Mouse (Mus musculus): ENCODE measurements around the gene Enpp6.
"Not testable (repeated sequence)": the region's sequence is repeated elsewhere in the genome, so short reads cannot be mapped to it uniquely, and the experiment has no call there.

Gene Enpp6

GRCm38 (mm10) chr8:46995931-46996664 is 9.4 kb downstream of the Enpp6 start:
- no peak for DNase-seq

- no peak for DNase-seq
Measured at GRCm38 (mm10) chr8:47005676-47006075, 19.0 kb downstream of the Enpp6 start.

GRCm38 (mm10) chr8:47006785-47007184 is 20.1 kb downstream of the Enpp6 start:
- DNase-seq: no peak

GRCm38 (mm10) chr8:47008220-47008773 is 21.6 kb downstream of the Enpp6 start:
- DNase-seq: no peak

GRCm38 (mm10) chr8:47016268-47016946 is 29.7 kb downstream of the Enpp6 start:
- DNase-seq: peak; percentile 64 to 78

GRCm38 (mm10) chr8:47021135-47021555 is 34.5 kb downstream of the Enpp6 start:
- no peak for DNase-seq

GRCm38 (mm10) chr8:47024612-47025011 is 37.9 kb downstream of the Enpp6 start:
- DNase-seq: no peak

GRCm38 (mm10) chr8:47026841-47027490 is 40.3 kb downstream of the Enpp6 start:
- no peak for DNase-seq

- no peak for DNase-seq
Measured at GRCm38 (mm10) chr8:47028474-47028873, 41.8 kb downstream of the Enpp6 start.

- no peak for DNase-seq
Measured at GRCm38 (mm10) chr8:47030321-47030720, 43.6 kb downstream of the Enpp6 start.

GRCm38 (mm10) chr8:47032081-47032480 is 45.4 kb downstream of the Enpp6 start:
- DNase-seq: peak; percentile 9 to 18

- DNase-seq: no peak
Measured at GRCm38 (mm10) chr8:47033976-47034375, 47.3 kb downstream of the Enpp6 start.

- no peak for DNase-seq
Measured at GRCm38 (mm10) chr8:47036501-47036900, 49.8 kb downstream of the Enpp6 start.

GRCm38 (mm10) chr8:47037405-47037804 is 50.7 kb downstream of the Enpp6 start:
- no peak for DNase-seq

GRCm38 (mm10) chr8:47040215-47040614 is 53.5 kb downstream of the Enpp6 start:
- not testable (repeated sequence) for DNase-seq

- DNase-seq: no peak
Measured at GRCm38 (mm10) chr8:47046340-47046739, 59.7 kb downstream of the Enpp6 start.

- no peak for DNase-seq
Measured at GRCm38 (mm10) chr8:47047146-47047545, 60.5 kb downstream of the Enpp6 start.

GRCm38 (mm10) chr8:47048584-47048983 is 61.9 kb downstream of the Enpp6 start:
- DNase-seq: no peak

GRCm38 (mm10) chr8:47052643-47053042 is 66.0 kb downstream of the Enpp6 start:
- no peak for DNase-seq

GRCm38 (mm10) chr8:47056086-47056485 is 69.4 kb downstream of the Enpp6 start:
- no peak for DNase-seq

- no peak for DNase-seq
Measured at GRCm38 (mm10) chr8:47058526-47058925, 71.8 kb downstream of the Enpp6 start.

GRCm38 (mm10) chr8:47058971-47059370 is 72.3 kb downstream of the Enpp6 start:
- no peak for DNase-seq

GRCm38 (mm10) chr8:47061105-47061720 is 74.5 kb downstream of the Enpp6 start:
- no peak for DNase-seq

Data from cerebellum, adult 18-20 months (tissue).